Mouse (Mus musculus) embryonic facial prominence, embryonic 10.5 days (tissue): ENCODE measurements around the gene Tecr. TPM values are rescaled to one million over a fixed set of nuclear protein-coding genes. Genes with fewer than 3 reads are reported as not detected.
A peak's percentile ranks its signal among the peaks of the same experiment; 100 is the strongest.

ENCODE experiments used
- DNase-seq: peaks from one replicate; pipeline ENCODE4 v3.0.0-alpha.2; 2017; ENCODE audit warnings: low spot score
- H3K27ac ChIP-seq: fragments of 300-500 bp; sonication (generic); replicated peaks from 2 replicates; pipeline ENCODE4 v1.5.1; 2016; ENCODE audit warnings: mild to moderate bottlenecking
- H3K27me3 ChIP-seq: fragments of 300-500 bp; sonication (generic); replicated peaks from 2 replicates; pipeline ENCODE4 v1.6.1; 2016; ENCODE audit warnings: low read depth, mild to moderate bottlenecking; ENCODE audit not compliant: poor library complexity, severe bottlenecking
- H3K36me3 ChIP-seq: fragments of 300-500 bp; sonication (generic); replicated peaks from 2 replicates; pipeline ENCODE4 v1.6.1; 2016; ENCODE audit warnings: mild to moderate bottlenecking, moderate library complexity
- H3K4me1 ChIP-seq: fragments of 300-500 bp; sonication (generic); 2 replicates; pipeline ENCODE4 v1.6.1; 2016
- H3K4me3 ChIP-seq: fragments of 300-500 bp; sonication (generic); 2 replicates; pipeline ENCODE4 v1.5.1; 2016; ENCODE audit warnings: mild to moderate bottlenecking, moderate library complexity
- H3K9me3 ChIP-seq: fragments of 300-500 bp; sonication (generic); 2 replicates; pipeline ENCODE4 v1.6.1; 2016; ENCODE audit warnings: mild to moderate bottlenecking
- WGBS: fragments of 180-500 bp; shearing (Covaris S2); methylation state at CpG from one replicate; pipeline ENCODE4 v1.1.7; 2016; 5-methylcytosine and 5-hydroxymethylcytosine counted together
- polyA plus RNA-seq: library from polyadenylated mRNA; unstranded; fragments of >200 nt; fragmentation: Nextera tagmentation; extraction: Ambion mirVana; gene quantifications from 2 replicates; pipeline ENCODE4 v1.2.1, GENCODE M21; 2016

Tecr gene
- polyA plus RNA-seq, 1 experiment from 2014 or later, result 667 TPM

DNA sequence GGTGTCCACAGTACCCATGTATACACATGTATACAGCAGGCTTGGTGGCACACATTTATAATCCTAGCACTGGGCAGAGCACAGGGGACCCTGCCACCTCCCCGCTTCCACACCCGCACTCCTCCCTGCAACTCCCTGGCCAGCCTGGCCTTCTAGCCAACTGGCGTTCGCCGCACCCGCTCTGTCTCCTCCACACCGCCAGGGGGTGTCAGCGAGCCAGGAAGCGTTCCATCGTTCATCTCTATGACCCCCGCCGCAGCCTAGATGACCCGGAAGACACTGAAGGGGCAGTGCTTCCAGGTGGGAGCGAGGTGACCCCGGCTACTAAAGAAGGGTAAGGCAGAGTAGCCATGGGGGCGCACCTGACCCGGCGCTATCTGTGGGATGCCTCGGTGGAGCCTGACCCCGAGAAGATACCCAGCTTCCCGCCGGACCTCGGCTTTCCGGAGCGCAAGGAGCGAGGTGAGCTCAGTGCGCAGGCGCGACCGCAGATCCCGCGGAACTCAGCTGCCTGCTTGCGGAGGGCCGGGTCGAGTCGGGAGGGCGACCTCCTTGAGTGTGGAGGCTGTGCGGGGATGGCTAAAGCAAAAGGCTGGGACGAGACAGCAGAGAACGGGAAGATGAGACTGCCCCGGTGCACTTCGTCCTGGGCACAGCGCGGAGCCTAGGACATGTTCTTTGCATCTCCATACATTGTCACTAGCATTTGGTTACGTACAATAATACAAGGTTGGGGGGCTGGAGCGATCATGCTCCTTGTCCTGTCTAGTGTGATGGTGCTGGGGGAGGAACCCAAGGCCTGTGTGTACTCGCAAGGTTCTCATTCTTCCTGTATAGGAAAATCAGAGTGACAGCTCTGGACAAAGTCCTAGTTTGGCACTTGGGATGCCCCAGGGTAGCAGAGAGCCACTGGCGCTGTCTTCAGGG lies 41.0 kb downstream of the Tecr start, which contains the start of gene Ndufb7:
TSS of gene Ndufb7 (plus strand) at position 203 of the 927 bp plus-strand sequence.
- Histone ChIP-seq H3K4me1 (peaks cover 17% of the 10 kb centered on the region), H3K36me3 (peaks cover 30% of the 10 kb centered on the region), H3K27me3 (no peaks in the 10 kb centered on the region), H3K27ac (peak within 1 kb of the TSS; percentile 94), H3K9me3 (no peaks in the 10 kb centered on the region), H3K4me3 (peak within 1 kb of the TSS; percentile 88)
- DNase-seq, result peak; percentile 95
- under 1% methylated on average over 48 of the region's 48 CpGs for WGBS

DNA sequence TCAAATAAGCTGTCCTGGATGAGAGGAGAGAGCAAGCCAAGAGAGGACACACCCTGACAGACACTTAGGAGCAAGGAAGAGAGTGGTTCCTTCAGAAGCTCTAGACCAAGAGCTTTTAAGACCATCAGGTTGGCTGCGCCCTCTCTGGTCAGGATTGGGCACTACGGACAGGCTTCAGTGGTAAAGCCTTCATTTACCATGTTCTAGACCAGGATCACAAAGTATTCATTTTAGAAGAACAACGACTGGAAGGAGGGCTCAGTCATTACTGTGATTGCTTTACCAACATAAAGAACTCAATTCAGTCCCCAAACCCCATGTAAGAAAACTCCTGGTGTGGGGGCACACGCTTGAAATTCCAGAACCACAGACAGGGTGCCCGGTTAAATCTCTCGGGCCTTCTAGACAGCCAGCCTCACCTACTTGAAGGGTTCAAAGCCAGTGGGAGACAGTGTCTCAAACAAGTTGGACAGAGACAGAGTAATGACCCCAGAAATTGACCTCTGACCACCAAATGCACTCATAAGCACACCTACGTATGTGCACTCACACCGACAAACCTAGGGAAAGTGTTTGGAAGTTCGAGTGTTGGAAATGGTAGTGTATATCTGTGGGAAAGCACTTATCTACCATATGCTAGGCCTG lies 41.9 kb downstream of the Tecr start:
- H3K9me3 ChIP-seq, result no peaks in the 10 kb centered on the region
- WGBS, result 73% methylated on average over 9 of the region's 9 CpGs
- peak overlapping the region; percentile 88; the same call in 1 of the 2 replicates for H3K4me3 ChIP-seq
- H3K27me3 ChIP-seq, result no peaks in the 10 kb centered on the region
- no peak for DNase-seq
- peaks cover 22% of the 10 kb centered on the region for H3K36me3 ChIP-seq
- H3K4me1 ChIP-seq, result peaks cover 17% of the 10 kb centered on the region
- H3K27ac ChIP-seq, result no peak overlapping the region

DNA sequence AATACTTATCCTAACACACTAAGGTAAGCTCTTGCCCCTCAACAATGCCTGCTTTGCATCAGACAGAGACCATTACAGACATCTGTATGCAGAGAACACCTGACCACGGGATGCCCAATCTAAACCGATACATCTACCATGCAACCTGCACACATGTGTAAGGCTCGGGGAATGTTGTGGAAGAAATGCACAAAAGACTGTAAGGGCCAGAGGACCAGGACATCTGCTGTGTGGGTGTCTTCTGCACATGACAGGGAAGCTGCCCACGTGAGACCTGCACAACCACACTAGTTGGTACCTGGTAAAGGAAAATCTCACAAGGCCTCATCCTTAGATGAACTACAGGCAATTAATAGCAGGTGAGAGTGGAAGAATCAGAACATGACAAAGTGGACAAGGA lies 44.5 kb downstream of the Tecr start:
- H3K4me1 ChIP-seq, result peaks cover 12% of the 10 kb centered on the region
- 76% methylated on average over 4 of the region's 4 CpGs for WGBS
- no peak for DNase-seq
- H3K27me3 ChIP-seq, result no peaks in the 10 kb centered on the region
- no peak overlapping the region for H3K4me3 ChIP-seq
- H3K9me3 ChIP-seq, result no peaks in the 10 kb centered on the region
- H3K27ac ChIP-seq, result no peak overlapping the region
- no peaks in the 10 kb centered on the region for H3K36me3 ChIP-seq

DNA sequence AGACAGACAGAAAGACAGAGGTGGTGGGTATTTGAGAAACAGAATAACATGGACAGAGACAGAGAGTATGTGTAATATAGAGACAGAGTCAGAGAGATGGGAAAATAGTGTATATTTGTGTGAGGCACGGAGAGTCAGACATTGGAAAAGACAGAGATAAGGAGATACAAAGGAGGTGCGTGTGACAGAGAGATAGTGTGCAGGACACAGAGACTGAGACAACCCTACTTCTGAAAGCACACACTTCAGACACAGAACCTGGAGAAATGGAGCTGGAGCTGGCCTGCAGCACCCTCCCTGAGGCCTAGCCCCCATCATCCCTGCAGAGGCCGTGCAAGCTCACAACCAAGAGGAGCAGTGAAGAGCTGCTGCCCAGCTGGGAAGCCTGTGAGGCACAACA lies 45.1 kb downstream of the Tecr start:
- 86% methylated on average over 3 of the region's 3 CpGs for WGBS
- peaks cover 6% of the 10 kb centered on the region for H3K4me1 ChIP-seq
- H3K9me3 ChIP-seq, result no peaks in the 10 kb centered on the region
- no peak overlapping the region for H3K4me3 ChIP-seq
- no peaks in the 10 kb centered on the region for H3K36me3 ChIP-seq
- H3K27me3 ChIP-seq, result no peaks in the 10 kb centered on the region
- DNase-seq, result no peak
- H3K27ac ChIP-seq, result no peak overlapping the region

DNA sequence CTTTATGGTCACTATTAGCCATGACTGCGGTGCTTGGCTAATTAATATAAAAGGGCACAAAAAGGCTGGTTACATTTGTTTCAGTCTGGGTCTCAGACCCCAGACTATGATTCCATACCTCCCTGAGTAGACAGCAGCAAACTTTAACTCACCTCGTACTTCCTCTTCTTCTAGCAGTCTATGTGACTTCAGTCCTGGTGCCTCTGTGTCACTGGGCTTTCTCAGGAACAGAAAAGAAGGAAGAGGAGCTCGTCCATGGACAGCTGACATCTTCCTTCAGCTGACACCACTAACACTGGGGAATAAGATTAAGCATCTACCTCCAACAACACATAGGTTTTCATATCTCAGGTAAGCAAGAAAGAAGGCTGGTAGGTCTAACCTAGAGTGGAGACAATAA lies 72.0 kb downstream of the Tecr start, which contains the start of gene Olfr370:
TSS of gene Olfr370 (plus strand) at position 45 of the 400 bp plus-strand sequence.
- Histone ChIP-seq H3K27ac (no peak within 1 kb of the TSS), H3K27me3 (no peaks in the 10 kb centered on the region), H3K36me3 (no peaks in the 10 kb centered on the region), H3K4me3 (no peak within 1 kb of the TSS), H3K4me1 (no peaks in the 10 kb centered on the region), H3K9me3 (no peaks in the 10 kb centered on the region)
- no peak for DNase-seq
- WGBS, result 73% methylated on average over 3 of the region's 3 CpGs

DNA sequence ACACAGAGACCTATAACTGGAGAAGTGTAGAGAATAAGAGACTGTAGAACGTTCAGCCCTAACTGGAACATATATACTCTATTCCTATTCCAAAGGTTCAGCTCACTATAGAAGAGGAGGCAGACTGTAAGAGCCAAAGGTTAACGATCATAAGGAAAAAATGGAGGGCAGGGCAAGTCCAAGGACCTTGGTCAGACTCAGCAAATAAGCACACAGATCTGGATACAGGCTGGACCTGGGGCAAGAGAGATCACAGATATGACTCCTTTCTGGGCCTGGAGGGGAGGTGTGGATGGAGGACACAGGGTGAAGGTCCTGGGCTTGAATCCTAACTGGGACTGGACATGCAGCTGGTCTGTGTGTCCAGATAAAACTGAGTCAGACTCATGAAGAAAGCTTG lies 73.0 kb downstream of the Tecr start:
- 86% methylated on average over 2 of the region's 2 CpGs for WGBS
- H3K36me3 ChIP-seq, result no peaks in the 10 kb centered on the region
- no peak overlapping the region for H3K27ac ChIP-seq
- H3K4me1 ChIP-seq, result no peaks in the 10 kb centered on the region
- H3K4me3 ChIP-seq, result no peak overlapping the region
- no peak for DNase-seq
- no peaks in the 10 kb centered on the region for H3K27me3 ChIP-seq
- no peaks in the 10 kb centered on the region for H3K9me3 ChIP-seq

Other genes starting within 250 kb of the Tecr start
- 2.4 TPM in 2 replicates for gene Clgn, start 218.1 kb downstream of the Tecr start, polyA plus RNA-seq
- 103 and 111 TPM in 2 replicates for gene Scoc, start 149.6 kb downstream of the Tecr start, polyA plus RNA-seq
- gene Olfr370, start 72.2 kb downstream of the Tecr start, polyA plus RNA-seq, result not detected in 2 replicates
- gene Ndufb7, start 41.3 kb downstream of the Tecr start, polyA plus RNA-seq, result 320 and 348 TPM in 2 replicates
- 78.3 and 84.7 TPM in 2 replicates for gene Dnajb1, start 222 bp upstream of the Tecr start, polyA plus RNA-seq
- 208 and 209 TPM in 2 replicates for gene Gipc1, start 44.7 kb upstream of the Tecr start, polyA plus RNA-seq
- 0.36 and 0.41 TPM in 2 replicates for gene Ptger1, start 58.7 kb upstream of the Tecr start, polyA plus RNA-seq
- 30.3 and 30.9 TPM in 2 replicates for gene Pkn1, start 91.2 kb upstream of the Tecr start, polyA plus RNA-seq
- gene Ddx39, start 107.2 kb upstream of the Tecr start, polyA plus RNA-seq, result 286 and 311 TPM in 2 replicates
- 7.8 and 11.5 TPM in 2 replicates for gene Adgre5, start 133.4 kb upstream of the Tecr start, polyA plus RNA-seq